Comparison of ENCODE assay signal across 17 mouse cellular contexts in genomic region chr4:102514972-102515835, GRCm38 (mm10).
A peak's percentile ranks its signal among the peaks of the same experiment; 100 is the strongest.
DNase-seq lines count a peak whose midpoint lies in the region; ATAC-seq and TF ChIP-seq lines count a peak whose summit lies in the region.
"Had no signal": no experiment of that assay in that cellular context is flagged by ENCODE, and none has a peak within 500 bp of the region (broad histone marks: within the 10 kb centered on the region; RNA-seq: fewer than 3 reads in every experiment).

No protein-coding gene starts in this region.

- H3K4me1 ChIP-seq in kidney, adult 2 months (ENCODE audit: control insufficient read depth, insufficient read depth, low read length) = peaks cover 11% of the 10 kb centered on the region
- H3K4me1 ChIP-seq in midbrain, embryonic 14.5 days (ENCODE audit: control insufficient read depth, insufficient read depth, low read length) = peaks cover 17% of the 10 kb centered on the region

- H3K36me3 ChIP-seq in kidney, adult 2 months (ENCODE audit: control insufficient read depth, insufficient read depth, low read length) = no peaks in the 10 kb centered on the region
- H3K36me3 ChIP-seq in midbrain, embryonic 14.5 days (ENCODE audit: control insufficient read depth, insufficient read depth, low read length) = no peaks in the 10 kb centered on the region
- H3K36me3 ChIP-seq: forebrain, embryonic 10.5 days; heart, embryonic 15.5 days; hindbrain, embryonic 12.5 days; neural tube, embryonic 12.5 days had no signal

- no peaks in the 10 kb centered on the region for H3K9me3 ChIP-seq in midbrain, embryonic 14.5 days (ENCODE audit: control insufficient read depth, low read length)
- H3K9me3 ChIP-seq: forebrain, embryonic 10.5 days; heart, embryonic 15.5 days; hindbrain, embryonic 12.5 days; megakaryocyte, embryonic 14.5 days; neural tube, embryonic 12.5 days had no signal

- DNase-seq in kidney, adult 2 months = peak; percentile 59
- no peak for DNase-seq in kidney, postnatal 14 days
- peak; percentile 34 to 59 for DNase-seq in spleen, postnatal 36 days (ENCODE audit: low spot score in 2 of 2)
- no peak for DNase-seq in spleen, adult 18-20 months
- no peak for DNase-seq in midbrain, embryonic 14.5 days
- no peak for DNase-seq in left cerebral cortex, adult 18-20 months (ENCODE audit: low spot score in 2 of 2)
- DNase-seq: adrenal gland, postnatal 25 days; cerebellum, adult 8-10 months; kidney, postnatal 10 days; lung, embryonic 14.5 days; right cerebral cortex, postnatal 14 days had no signal

- no peak for TF ChIP-seq CTCF in kidney, adult 2 months (conservative IDR thresholded peaks at IDR 0.05; ENCODE audit: insufficient read depth, insufficient read length, low read depth, low read length)

- H3K4me3 ChIP-seq in kidney, adult 2 months (ENCODE audit: insufficient read depth, low read depth, low read length) = no peak overlapping the region
- no peak overlapping the region for H3K4me3 ChIP-seq in midbrain, embryonic 14.5 days (replicated peaks; ENCODE audit: low read depth, low read length)
- H3K4me3 ChIP-seq: forebrain, embryonic 10.5 days; heart, embryonic 15.5 days; hindbrain, embryonic 12.5 days; megakaryocyte, embryonic 14.5 days; neural tube, embryonic 12.5 days had no signal

- no peak overlapping the region for H3K9ac ChIP-seq in midbrain, embryonic 14.5 days (replicated peaks; ENCODE audit: low read length)
- H3K9ac ChIP-seq: heart, embryonic 15.5 days; hindbrain, embryonic 12.5 days; lung, embryonic 14.5 days; neural tube, embryonic 12.5 days had no signal

- H3K4me2 ChIP-seq in midbrain, embryonic 14.5 days (ENCODE audit: low read length) = no peak overlapping the region
- H3K4me2 ChIP-seq: heart, embryonic 15.5 days; hindbrain, embryonic 12.5 days; lung, embryonic 14.5 days; neural tube, embryonic 12.5 days had no signal

- 68% methylated on average over 3 of the region's 3 CpGs for WGBS in kidney, adult 2 months
- 67% methylated on average over 3 of the region's 3 CpGs for WGBS in midbrain, embryonic 14.5 days

- peak; percentile 9; the same call in 1 of the 2 replicates for ATAC-seq in megakaryocyte progenitor cell, adult 5-6 weeks (replicated peaks; ENCODE audit: poor library complexity)
- no peak for ATAC-seq in midbrain, embryonic 14.5 days (ENCODE audit: low FRiP score, low TSS enrichment)

- TF ChIP-seq POLR2A in kidney, adult 2 months (IDR thresholded peaks at IDR 0.05; ENCODE audit: low read depth, low read length) = no peak

- H3K27ac ChIP-seq in kidney, adult 2 months (ENCODE audit: insufficient read depth, low read depth, low read length) = no peak overlapping the region
- no peak overlapping the region for H3K27ac ChIP-seq in midbrain, embryonic 14.5 days (replicated peaks; ENCODE audit: low read depth, low read length)
- H3K27ac ChIP-seq: forebrain, embryonic 10.5 days; heart, embryonic 15.5 days; hindbrain, embryonic 12.5 days; neural tube, embryonic 12.5 days had no signal

- H3K27me3 ChIP-seq in kidney, adult 2 months (replicated peaks; ENCODE audit: control insufficient read depth, insufficient read depth, low read length) = no peaks in the 10 kb centered on the region
- H3K27me3 ChIP-seq in midbrain, embryonic 14.5 days (ENCODE audit: control insufficient read depth, insufficient read depth, low read length) = no peaks in the 10 kb centered on the region
- H3K27me3 ChIP-seq: heart, embryonic 15.5 days; hindbrain, embryonic 12.5 days; neural tube, embryonic 12.5 days had no signal

Comparison
In these comparisons a context has a peak if more than half of its experiments do, and no peak if none do; other contexts are left out.
1. DNase-seq: peak in kidney, adult 2 months (single experiment) and spleen, postnatal 36 days (2 of 2); none in kidney, postnatal 14 days (single experiment), spleen, adult 18-20 months (0 of 2), midbrain, embryonic 14.5 days (single experiment) and left cerebral cortex, adult 18-20 months (0 of 2).